Mouse (Mus musculus) left cerebral cortex, postnatal 4 days (tissue): ENCODE data around the gene Gm49383. TPM values are rescaled to one million over a fixed set of nuclear protein-coding genes. Genes with fewer than 3 reads are reported as not detected.

Source experiments
- DNase-seq: peaks from one replicate; pipeline ENCODE4 v3.0.0-alpha.2; 2022
- intact Hi-C: fragments of 180-260 bp; cut with DNase I; formaldehyde crosslinking; loops from one replicate; pipeline ENCODE4 v1.15.1; 2025
- total RNA-seq, 2 experiments: library from RNA; stranded (reverse); gene quantifications; 2 replicates each; pipeline ENCODE4 v1.2.3; 2021

Gm49383 gene
- total RNA-seq, 2 experiments from 2014 or later, result 6.1 to 7.4 TPM

- intact Hi-C loops, result no loop called here
- DNase-seq, result no peak
Observed at GRCm38 (mm10) chr12:69204052-69204833, 7.3 kb upstream of the Gm49383 start, which contains the start of gene Gm49384. TSS of gene Gm49384 (minus strand) at chr12:69204267.

DNA sequence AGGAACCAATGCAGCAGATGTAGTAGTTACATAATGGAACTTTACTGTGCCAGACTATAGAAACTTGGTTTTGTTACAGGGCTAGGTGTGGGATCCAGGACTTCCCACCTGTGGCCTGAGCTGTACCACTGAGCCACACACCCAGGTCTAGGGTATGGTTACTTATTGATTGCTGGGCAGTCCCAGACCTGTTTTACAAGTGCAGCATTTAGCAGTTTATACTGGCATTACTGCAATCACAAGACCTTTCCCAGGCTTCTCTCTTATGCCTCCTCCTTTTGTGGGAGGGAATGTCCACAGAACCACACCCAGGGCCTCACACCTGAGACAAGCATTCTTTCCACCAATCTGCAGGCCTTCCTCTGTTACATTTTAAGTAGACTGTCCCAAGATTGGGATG is 2.1 kb upstream of the Gm49383 start:
- no peak for DNase-seq
- intact Hi-C loops, result loop anchor here (5.0 kb wide), 1 partner anchor 98 kb away; the partner anchor contains the start of gene Klhdc2

DNA sequence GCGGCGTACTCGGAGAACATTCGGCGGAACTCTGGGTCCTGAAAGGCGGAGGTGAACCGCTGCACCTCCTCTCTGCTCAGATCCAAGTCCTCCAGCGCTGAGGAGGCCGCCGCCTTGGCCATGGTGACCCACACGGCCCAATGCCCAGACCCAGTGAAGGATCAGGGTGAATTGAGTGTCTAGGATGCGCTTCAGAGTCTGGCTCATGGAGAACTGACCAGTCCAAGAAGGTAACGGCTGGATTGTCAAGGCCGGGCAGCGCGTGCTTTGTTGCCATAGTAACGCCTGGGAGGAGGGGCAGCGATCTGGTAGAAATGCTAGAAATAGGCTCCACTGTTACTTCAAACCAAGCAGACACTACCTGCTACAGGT is 1.2 kb upstream of the Gm49383 start, which contains the start of gene Dnaaf2:
Gene Dnaaf2, minus strand, starts transcription at position 266 of the 372 bp plus-strand sequence.
- peak; percentile 77 for DNase-seq
- intact Hi-C loops, result loop anchor here (5.0 kb wide), 1 partner anchor 99 kb away; the partner anchor contains the start of gene Klhdc2

GRCm38 (mm10) chr12:69197378-69198163 is 667 bp upstream of the Gm49383 start:
- intact Hi-C loops, result loop anchor here (5.0 kb wide), 1 partner anchor 100 kb away; the partner anchor contains the start of gene Klhdc2

GRCm38 (mm10) chr12:69192637-69193036 is 4.3 kb downstream of the Gm49383 start:
- intact Hi-C loops, result no loop called here
- DNase-seq, result no peak

More at GRCm38 (mm10) chr12:69197378-69198163, 667 bp upstream of the Gm49383 start:
- DNase-seq, result peak; percentile 58

DNA sequence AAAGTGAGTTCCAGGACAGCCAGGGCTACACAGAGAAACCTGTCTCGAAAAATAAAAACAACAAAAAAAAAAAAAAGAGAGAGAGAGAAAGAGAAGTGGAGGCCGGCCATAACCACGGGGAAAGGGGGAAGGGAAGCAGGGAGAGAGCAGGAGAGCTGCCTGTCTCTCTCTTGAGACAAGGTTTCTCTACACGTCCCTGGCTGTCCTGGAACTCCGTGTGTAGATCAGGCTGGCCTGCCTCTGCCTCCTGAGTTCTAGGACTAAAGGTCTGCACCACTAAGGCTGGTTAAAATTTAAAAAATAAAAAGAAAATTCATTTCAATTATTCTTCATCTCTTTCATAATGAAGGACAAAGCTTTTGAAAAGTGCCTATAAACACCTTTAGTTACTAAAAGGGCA is 5.5 kb downstream of the Gm49383 start:
- DNase-seq, result no peak
- intact Hi-C loops, result no loop called here

DNA sequence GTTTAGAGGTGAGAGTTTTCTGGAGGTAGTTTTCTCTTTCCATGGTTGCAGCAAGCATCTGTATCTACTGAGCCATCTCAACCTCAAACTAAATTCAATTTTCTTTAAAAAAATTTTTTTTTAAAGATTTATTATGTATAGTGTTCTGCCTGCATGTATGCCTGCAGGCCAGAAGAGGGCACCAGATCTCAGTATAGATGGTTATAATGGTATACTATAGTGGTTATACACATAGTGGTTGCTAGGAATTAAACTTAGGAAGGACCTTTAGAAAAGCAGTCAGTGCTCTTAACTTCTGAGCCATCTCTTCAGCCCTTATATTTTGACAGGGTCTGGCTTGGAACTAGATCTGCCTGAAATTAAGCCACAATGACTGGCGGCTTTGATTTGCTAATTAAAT is 6.4 kb downstream of the Gm49383 start:
- intact Hi-C loops, result no loop called here
- no peak for DNase-seq

DNA sequence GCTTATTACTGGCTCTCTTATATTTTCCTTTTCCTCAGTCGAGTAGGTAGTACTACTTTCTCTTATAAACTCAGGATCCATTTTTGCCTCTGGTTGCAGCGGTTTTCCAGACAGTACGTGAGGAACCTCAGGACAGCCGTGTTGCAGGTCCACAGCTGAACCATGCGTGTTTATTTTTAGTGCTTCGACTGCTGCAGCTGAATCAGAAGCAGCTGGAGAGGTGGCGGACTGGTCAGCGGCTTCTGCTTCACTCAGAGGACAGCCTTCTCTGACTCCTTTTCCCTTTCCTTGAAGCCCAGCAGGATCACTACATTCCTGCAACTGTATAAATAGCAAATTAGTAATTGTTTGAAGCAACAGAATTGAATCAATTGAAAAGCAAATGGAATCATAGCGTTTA is 6.8 kb downstream of the Gm49383 start:
- intact Hi-C loops, result no loop called here
- no peak for DNase-seq

- intact Hi-C loops, result no loop called here
Observed at GRCm38 (mm10) chr12:69186811-69187471, 10.0 kb downstream of the Gm49383 start.

GRCm38 (mm10) chr12:69185371-69185770 is 11.5 kb downstream of the Gm49383 start:
- intact Hi-C loops, result no loop called here
- no peak for DNase-seq

More at GRCm38 (mm10) chr12:69186811-69187471, 10.0 kb downstream of the Gm49383 start:
- DNase-seq, result no peak

DNA sequence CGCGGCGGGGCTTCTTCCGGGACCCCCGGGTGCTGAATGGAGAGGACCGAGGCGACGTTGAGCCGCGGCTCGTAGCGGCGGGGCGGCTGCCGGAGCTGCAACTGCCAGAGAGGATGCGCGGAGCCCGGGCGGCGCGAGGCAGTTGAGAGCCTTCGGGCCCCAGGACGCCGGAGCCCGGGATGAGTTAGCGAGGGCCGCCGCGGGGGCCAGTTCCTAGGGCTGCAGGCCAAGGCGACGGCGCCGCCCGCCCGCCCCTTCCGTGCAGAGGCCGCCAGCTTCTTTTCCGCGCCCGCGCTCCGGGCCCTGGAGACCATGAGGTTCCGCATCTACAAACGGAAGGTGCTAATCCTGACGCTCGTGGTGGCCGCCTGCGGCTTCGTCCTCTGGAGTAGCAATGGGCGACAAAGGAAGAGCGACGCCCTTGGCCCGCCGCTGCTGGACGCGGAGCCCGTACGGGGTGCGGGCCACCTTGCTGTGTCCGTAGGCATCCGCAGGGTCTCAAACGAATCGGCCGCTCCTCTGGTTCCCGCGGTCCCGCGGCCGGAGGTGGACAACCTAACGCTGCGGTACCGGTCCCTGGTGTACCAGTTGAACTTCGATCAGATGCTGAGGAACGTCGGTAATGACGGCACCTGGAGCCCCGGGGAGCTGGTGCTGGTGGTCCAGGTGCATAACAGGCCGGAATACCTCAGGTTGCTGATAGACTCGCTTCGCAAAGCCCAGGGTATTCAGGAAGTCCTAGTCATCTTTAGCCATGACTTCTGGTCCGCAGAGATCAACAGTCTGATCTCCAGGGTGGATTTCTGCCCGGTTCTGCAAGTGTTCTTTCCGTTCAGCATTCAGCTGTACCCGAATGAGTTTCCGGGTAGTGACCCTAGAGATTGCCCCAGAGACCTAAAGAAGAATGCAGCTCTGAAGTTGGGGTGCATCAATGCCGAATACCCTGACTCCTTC is 12.3 kb downstream of the Gm49383 start:
- DNase-seq, result no peak
- intact Hi-C loops, result no loop called here

DNA sequence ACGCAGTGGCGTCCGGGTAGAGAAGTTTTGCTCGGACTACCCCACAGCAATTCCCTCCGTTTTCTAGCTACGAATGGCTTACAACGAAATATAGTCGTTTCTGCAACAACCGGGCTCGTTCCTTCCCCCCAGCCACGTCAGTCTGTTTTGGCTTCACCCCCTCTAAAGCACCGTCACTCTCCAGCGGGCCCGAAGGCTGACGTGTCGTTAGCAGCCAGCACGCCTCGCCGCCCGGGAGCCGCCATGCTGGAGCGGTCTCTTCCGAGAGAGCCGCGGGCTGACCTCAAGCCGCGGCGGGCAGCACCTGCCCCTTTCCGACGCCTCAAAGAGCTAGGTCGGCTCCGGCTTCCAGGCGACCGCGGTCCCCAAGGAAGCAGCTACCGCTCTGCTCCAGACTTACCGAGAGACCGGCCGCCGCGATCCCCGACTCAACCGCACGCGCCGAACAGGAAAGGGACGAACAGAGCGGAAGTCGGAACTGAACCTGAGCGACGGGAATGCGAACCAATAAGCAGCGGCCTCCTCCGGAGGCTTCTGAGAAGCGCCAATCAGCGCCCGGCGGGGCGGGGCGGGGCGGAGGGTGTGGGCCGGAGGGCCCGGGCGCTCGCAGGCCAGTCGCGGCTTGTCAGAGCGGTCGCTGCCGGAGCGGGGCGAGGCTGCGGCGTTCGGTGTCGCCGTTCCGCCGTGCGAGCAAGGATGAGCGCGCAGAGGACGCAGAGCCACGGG is 13.2 kb downstream of the Gm49383 start, which contains the start of the genes Rpl36al and Mgat2:
Gene Rpl36al, minus strand, starts transcription at position 501 of the 726 bp plus-strand sequence.
Gene Mgat2, plus strand, starts transcription at position 575 of the 726 bp plus-strand sequence.
- intact Hi-C loops, result no loop called here

DNA sequence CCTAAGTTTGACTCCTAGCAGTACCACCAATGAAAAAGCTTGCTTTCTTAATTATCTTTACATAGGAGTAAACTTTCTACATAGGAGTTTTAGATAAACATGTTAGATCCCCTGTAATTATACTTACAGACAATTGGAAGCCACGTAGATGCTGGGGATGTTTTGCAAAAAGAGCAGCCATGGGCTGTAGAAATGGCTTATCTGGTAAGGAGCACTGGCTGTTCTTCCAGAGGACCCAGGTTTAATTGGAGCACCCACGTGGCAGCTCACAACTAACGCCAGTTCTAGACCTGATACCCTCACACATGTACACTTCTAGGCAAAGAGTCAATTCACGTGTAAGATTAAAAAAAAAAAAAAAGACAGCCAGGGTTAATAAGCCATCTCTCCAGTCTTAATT is 15.1 kb downstream of the Gm49383 start:
- intact Hi-C loops, result no loop called here
- DNase-seq, result no peak

More for the DNA sequence above, 13.2 kb downstream of the Gm49383 start, which contains the start of the genes Rpl36al and Mgat2:
- DNase-seq, result peak; percentile 99

GRCm38 (mm10) chr12:69179371-69179770 is 17.5 kb downstream of the Gm49383 start:
- DNase-seq, result no peak
- intact Hi-C loops, result no loop called here

DNA sequence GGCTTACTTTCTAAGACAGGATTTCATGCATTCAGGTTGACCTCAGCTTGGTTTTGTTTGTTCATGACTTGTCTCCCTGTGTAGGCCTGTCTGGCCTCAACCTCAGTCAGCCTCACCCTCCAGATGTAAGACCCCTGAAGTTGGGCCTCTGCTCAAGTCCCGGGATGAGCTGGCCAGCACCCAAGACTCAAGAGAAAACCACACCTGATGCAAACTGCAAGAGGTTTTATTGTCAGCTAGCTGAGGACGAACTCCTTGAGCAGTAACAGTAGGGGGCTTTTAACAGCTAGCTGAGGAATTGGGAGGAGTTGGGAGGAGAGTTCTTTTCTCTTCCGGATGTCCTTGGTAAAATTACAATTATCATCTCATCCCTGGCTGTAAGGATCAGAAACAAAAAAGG is 19.4 kb downstream of the Gm49383 start:
- DNase-seq, result no peak
- intact Hi-C loops, result no loop called here

- intact Hi-C loops, result no loop called here
- no peak for DNase-seq
Observed at GRCm38 (mm10) chr12:69175975-69176374, 20.9 kb downstream of the Gm49383 start.

DNA sequence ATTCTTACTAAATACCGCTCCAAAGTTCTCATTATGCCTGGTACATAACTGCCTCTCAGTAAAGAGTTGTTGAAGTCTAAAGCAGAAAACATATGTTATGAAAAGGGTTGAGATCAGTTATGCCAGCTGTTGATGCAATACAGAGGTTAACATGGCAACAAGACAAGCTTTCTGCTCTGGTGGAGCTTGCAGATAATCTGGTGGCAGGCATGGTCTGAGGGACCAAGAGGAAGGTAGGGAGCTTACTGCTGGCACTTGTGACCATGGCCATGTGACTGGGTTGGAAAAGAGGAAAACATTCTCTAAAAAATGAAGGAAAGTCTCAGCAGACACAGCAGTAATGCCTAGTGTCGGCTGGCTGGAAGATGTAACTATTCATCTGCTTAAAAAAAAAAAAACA is 25.6 kb downstream of the Gm49383 start:
- intact Hi-C loops, result no loop called here
- no peak for DNase-seq

DNA sequence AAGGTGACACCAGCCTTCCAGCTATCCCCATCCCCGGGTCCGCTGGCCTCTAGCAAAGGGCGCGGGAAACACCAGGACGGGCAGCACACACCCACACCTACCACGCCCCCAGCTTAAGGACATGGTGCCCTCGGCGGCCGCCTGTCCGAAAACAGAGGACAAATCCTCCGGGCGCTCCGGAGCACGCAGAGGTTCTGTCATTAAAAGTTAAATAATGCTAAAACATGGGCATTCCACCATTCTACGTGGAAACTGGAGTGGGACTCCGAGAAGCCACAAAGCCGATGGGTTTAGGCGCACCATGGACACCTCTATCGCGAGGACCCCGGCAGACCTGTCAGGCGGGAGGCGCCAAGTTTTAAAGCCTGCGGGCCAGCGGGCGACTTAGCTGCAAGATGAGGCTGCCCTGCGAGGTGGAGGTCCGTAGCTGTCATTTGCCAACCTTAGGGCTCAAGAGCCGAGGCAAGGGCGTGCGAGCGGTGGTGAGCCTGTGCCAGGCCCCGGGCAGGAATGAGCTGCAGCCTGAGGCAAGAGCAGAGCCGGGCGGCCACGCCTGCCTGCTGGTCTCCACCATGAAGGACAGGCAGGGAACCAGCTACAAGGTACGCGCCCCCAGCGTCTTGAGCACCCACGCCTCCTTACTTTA is 28.3 kb downstream of the Gm49383 start, which contains the start of gene Lrr1:
Gene Lrr1, plus strand, starts transcription at position 354 of the 646 bp plus-strand sequence.
- intact Hi-C loops, result no loop called here
- DNase-seq, result peak; percentile 88
